Mouse (Mus musculus) liver (tissue): Measurements from ENCODE around the gene Atp8a2.
"Not testable (repeated sequence)": the region's sequence is repeated elsewhere in the genome, so short reads cannot be mapped to it uniquely, and the experiment has no call there.

Source experiments
- DNase-seq: peaks from one replicate; pipeline ENCODE4 v3.0.0-alpha.2; 2020; ENCODE audit warnings: mixed read lengths

The Atp8a2 gene

DNA sequence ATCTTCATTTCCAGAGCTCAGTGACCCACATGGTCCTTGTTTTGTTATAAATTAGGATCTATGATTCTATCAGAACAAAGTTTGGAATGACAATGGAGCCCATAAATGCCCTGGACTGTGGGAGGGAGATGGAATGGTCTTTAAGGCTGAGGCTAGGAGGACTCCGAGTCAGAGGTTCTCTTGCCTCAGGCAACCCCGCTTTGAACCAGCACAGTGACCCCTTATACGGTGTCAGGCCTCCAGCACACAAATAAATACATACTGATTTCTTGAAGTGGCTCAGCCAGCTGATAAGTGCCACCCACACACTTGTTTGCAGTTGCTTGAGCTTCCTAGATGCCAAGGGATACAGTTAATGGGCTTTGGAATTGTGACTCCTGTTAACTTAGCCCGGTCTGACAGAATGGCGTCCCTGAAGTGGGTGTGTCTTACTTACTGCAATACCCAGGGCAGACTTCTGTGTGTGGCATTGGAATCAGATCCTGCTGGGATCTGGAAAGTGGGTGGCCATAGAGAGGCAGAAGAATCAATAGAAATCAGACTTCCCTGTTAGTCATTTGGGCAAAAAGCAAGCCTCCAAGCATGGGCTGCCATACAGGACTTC is 563.6 kb downstream of the Atp8a2 start:
- no peak for DNase-seq

DNA sequence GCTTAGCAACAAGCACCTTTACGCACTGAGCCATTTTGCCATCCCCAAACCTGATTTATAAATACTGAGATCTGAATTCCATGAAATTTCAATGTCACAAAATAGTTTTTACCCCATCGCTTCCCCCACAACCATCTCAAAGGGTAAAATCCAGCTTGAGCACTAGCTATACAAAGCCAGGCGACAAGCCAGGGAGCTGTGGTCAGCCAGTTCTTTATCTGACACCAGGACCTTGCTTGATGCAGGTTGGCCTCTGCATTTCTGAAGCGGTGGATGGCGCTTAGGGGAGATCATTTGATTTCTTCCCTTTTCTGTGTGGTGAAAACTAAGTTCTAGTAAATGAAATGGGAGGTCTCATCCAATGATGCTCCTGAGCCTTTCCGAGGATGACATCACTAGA is 564.9 kb downstream of the Atp8a2 start:
- no peak for DNase-seq

DNA sequence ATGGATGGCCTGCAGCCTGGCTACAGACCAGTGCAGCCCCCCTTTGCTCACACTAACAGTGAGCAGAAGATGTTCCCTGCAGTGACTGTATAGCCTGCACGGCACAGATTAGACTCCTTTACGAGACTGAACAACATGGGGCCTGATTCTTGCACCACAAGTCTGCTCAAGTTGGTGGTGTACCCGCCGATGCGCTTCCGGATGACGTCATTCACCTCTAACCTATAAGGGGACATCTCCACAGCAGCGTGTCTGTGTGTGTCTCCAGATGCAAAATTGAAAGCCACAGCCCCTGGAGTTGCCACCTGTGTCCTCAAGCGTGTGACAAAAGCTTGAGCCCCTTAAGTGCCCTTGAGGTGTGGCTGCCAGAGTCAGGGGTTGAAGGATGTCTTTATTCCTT is 566.9 kb downstream of the Atp8a2 start:
- no peak for DNase-seq

DNA sequence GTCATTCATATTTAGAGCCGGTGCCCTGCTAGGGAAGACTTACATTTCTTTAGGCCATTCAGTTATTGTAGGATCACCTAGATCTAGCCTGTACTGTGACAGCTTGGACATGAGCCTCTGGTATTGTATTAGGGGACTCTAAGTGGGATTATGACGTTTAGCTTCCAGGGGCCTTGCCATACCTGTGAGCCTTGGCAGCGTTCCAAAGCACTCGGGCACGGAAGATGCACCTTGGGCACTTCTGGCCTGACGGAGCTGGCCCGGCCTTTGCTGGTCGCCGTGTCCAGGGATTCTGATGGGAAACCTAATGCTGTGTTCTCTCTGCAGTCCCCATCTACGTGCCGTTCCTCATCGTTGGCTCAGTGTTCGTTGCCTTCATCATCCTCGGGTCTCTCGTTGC is 567.7 kb downstream of the Atp8a2 start:
- DNase-seq, result no peak

DNA sequence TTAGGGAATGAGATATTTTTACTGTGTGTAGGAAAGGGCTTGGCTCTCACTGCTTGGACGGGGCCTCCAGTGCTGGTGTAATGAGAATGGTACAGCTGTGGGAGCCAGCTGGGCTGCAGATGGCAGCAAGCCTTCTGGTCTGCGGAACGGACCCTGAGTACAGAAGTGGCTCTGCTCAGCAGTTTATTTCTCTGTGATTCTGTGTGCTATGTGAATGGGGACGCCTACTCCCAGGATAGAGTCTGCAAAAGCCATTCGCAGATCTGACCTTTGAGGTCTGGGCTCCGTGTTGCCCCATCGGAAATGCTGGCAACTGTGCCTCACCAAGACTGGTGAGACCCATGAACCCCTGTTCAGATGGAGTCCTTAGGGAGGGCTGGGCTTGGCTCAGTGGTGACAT is 569.2 kb downstream of the Atp8a2 start:
- no peak for DNase-seq

DNA sequence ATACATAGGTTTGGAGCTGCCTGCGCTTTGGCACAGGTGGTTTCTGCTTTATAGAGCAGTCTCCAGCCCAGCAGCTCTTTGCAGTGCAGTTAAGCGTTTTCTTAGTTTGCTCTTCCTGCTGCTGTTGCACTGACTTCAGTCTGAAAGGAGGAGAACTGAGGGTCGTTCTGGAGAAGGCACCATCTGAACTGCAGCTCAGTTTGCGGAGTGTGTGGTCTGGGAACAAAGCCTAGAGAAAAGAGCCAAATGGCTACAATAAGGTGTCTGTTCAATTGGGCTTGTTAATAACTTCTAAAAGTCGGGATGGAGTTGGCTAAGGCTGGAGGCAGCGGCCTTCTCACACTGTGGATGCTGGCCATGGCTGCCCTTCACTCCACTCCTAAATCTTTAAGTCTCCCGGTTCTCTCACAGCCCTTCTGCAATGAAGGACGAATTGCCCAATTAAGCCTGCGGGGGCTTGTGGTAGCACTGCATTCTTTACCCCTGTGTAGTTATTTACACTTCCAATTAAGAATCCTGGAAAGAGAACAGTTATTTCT is 569.8 kb downstream of the Atp8a2 start:
- DNase-seq, result no peak

DNA sequence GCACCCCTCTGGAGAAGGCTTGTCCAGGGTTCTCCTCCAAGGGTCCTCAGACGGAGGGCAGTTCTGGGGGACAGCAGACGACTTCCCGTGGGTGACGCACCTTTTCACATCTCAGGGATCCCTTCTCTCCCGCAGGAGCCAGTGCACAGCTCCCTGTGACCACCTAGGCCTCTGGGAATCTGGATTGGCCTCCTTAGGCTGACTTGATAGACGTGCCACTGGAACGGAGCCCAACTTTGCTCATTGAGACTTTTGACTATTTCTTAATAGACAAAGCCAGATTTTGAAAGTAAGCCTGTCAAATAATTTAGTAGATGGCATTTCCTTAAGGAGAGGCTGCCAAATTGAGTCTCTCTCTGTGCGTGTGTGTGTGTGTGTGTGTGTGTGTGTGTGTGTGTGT is 570.3 kb downstream of the Atp8a2 start:
- no peak for DNase-seq

DNA sequence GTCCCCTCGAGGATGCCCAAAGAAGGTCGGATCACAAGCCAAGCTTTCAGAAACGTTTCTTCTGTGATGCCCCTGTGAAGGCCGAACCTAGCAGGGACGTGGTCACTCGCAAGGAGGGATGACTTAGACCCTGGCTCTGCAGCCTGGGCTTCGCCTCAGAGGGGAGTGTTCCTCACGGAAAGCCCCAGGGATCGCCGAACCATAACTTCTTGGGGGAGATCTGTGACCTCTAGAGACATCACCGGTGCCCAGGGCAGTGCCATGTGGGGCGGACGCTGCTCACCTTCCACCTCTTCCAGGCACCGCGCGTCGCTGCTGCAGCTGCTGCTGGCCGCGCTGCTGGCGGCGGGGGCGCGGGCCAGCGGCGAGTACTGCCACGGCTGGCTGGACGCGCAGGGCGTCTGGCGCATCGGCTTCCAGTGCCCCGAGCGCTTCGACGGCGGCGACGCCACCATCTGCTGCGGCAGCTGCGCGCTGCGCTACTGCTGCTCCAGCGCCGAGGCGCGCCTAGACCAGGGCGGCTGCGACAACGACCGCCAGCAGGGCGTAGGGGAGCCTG is 571.1 kb downstream of the Atp8a2 start:
- DNase-seq, result peak; percentile 19

DNA sequence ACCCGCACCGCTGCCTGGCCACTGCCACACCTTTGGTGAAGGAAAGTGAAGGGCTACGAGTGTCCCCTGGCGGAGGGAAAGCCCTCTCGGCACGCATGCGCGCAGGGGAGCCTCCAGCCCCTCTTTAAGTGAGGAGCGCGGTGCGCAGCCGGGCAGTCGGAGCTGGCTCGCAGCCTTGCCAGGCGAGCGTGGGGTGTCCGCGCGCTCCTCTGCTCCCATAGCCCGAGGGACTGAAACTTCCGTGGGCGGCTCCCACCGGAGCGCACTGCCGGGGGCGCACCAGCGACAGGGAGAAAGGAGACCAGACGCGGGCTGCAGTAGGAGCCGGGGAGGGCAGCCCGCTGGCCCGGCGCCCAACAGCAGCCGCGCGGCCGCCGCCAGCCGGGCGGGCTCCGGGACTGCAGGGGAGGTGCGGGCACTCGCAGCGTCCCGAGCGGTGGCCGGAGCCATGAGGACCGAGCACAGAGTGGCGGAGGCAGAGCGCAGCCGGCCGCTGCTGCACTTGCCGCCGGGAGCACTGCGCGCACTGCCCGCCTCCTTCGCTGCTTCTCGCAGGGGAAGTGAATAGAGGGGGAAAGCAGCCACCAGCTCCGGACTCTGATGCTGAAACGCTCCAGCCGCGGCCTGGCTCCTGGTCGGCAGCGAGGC is 571.7 kb downstream of the Atp8a2 start, which contains the start of gene Shisa2:
Shisa2 (plus strand) TSS at position 151 of the 648 bp plus-strand sequence.
- DNase-seq, result peak; percentile 71

DNA sequence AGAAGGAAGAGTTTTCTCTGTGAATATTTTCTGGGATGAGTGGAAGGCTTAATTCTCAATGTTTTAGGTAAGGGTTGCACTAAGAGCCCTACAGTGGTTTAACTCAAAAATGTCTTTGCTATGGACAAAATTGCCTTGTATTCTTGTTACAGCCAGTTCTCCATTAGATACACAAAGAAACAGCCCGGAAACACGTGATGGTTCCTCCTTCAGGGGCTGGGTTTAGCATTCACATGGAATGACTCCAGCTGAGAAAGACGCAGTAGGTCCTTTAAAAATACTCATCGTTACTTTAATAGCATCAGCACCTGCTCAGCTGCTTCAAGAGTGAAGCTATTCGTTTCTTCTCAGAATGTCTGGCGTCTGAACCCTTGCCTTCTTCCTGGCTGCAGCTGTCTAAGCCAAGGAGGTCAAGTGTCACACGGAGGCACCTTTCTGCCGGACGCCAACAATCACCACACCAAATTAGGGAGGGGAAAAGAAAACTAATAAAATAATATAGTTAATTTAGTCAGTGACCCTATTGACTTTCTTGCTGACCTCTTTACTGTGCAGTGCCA is 572.6 kb downstream of the Atp8a2 start:
- DNase-seq, result no peak

DNA sequence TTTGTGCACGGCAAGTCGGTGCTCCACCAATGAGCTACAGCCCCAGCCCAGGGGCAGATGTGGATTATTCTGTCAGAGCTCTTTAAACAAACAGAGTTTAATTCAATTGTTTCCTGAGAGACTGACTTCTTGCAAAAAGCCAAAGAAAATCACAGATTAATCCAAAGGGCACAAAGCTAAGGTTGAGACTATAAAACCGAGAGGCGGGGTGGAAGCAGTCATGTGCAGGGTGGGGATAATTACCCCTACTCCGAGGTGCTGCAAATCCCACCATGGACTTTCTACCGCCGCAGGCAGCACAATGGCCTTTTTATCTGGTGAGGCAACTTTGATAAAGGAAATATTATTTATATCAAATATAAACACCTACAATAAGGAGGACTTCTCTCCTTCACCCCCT is 580.2 kb downstream of the Atp8a2 start:
- no peak for DNase-seq

DNA sequence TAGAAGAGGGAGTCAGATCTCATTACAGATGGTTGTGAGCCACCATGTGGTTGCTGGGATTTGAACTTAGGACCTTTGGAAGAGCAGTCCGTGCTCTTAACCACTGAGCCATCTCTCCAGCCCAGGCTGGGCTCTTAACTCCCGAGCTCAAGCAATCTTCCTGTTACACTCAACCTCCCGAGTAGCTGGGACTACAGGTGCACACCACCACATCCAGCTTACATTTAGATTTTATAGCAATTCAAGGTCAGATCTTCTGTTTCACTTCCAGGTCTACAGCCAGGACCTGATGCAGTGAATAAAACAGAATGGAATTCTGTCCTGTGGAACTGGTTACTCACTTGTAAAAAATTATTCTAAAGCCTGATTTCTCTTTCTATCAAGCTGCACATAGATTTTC is 582.8 kb downstream of the Atp8a2 start:
- DNase-seq, result not testable (repeated sequence)

DNA sequence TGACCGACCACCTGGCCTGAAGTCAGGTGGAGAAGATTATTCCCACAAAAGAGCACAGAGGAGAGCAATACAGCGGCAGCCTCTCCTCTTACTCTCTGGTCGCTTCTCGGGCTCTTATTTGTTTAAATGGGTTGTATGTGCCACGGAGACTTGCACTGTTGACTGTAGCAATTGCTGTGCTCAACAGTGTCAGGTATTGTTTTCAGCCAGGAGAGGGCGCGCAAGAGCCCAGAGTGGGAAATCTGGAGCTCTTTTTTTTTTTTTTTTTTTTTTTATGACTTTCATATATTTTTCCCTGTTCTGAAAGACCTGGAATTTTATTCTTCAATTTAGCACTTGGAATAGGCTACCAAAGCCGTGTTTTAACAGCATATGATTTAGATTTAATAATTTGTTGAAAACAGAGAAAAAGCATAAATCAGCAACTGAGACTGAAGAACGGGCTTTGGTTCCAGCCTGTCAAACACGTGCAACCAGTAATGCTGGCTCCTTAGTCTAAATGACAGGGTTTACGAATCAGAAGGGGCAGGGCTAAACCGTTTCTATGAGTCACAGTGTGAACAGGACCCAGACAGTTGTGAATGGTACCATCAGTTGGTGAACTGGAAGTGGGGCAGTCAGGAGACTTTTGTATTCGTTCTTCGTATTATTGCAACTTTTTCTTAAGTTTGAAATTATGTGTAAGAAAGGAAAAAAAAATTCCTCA is 583.9 kb downstream of the Atp8a2 start:
- peak; percentile 66 for DNase-seq

DNA sequence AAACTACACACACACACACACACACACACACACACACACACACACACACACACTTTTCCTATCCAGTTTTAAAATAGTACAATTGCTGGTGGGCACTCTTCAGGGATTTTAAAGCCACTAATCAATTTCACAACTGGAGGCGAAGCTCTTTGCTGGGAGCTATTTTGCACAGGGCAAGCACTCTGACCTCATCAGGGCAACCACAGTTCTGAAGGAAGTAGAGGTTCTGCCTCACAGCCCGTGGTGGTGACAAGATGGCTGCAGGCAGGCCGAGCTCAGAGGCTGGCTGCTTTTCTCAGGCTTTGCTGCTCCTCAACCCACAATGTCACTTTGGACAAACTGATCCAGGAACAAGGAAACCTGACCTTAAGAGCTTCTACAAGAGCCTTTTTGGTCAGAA is 590.0 kb downstream of the Atp8a2 start:
- DNase-seq, result no peak

DNA sequence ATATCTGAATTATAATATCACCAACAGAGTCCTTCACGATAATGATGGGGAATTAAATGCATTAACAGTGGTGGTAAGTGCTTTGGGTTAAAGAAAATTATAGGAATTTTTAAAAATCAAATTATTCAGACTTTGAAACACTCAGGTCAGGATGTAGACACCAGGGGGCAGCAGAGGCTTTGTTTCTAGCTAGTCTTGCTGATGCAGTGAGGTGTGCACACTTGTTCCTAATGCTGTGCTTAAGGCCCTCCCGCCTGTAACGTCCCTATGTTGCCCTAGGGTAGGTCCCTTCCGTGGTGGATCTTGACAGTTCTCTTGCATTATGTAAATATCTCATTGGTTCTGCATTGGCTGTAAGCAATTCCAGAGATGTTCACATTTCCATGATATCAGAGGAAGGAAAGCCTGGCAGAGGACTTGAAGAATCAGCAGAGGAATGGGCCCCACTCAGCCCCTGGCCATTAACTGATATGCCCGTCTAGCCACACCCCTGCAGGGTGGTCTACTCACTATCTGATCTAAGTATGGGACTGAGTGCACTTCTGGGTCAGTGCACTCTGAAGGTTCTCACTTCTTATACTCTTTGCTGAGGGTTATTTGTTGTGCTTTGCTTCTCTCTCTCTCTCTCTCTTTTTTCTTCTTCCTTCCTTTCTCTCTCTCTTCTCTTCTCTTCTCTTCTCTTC is 591.2 kb downstream of the Atp8a2 start:
- peak; percentile 71 for DNase-seq

DNA sequence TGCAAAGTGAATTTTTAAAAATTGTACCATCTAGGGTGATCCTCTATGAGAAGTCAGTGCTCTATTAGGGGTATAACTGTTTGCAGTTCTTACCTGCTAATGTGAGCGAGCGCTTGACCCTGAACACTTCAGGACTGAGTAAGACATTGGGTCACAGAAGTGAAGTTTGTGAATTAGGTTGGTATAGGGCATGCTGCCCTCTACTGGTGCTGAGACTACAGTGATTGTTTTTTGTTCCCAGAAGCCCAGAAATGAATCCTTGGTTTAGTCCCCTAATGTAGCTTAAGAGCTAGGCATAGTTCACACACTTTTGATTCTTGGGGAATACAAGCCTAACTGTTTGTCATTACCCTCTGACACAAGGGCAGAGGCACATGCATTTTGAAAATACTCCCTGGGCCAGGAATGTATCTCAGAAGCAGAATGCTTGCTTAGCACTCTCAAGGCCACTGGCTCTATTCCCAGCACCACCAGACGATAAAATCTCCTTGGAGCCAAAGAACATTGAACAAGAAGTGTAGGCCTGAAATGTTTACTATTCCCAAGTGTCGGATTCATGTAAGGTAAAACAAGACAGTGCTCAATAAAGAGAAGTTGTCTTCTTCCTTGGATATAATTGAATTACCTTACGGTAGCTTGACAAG is 592.9 kb downstream of the Atp8a2 start:
- no peak for DNase-seq

DNA sequence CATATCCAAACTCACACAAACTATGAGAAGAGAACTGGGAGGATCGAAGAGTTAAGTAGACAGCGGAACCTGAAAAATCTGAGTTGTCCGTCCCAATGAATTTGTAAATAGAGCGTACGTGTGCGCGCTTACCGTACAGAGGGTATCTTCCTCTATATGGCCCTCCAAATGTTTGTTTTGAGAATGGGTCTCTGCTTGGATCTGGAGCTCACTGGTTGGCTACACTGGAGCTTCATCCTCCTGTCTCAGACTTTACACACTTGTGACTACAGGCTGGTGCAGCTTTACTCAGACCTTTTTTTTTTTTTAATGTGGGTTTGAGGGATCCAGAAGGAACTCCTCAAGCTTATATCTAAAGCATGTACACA is 598.7 kb downstream of the Atp8a2 start:
- DNase-seq, result no peak

DNA sequence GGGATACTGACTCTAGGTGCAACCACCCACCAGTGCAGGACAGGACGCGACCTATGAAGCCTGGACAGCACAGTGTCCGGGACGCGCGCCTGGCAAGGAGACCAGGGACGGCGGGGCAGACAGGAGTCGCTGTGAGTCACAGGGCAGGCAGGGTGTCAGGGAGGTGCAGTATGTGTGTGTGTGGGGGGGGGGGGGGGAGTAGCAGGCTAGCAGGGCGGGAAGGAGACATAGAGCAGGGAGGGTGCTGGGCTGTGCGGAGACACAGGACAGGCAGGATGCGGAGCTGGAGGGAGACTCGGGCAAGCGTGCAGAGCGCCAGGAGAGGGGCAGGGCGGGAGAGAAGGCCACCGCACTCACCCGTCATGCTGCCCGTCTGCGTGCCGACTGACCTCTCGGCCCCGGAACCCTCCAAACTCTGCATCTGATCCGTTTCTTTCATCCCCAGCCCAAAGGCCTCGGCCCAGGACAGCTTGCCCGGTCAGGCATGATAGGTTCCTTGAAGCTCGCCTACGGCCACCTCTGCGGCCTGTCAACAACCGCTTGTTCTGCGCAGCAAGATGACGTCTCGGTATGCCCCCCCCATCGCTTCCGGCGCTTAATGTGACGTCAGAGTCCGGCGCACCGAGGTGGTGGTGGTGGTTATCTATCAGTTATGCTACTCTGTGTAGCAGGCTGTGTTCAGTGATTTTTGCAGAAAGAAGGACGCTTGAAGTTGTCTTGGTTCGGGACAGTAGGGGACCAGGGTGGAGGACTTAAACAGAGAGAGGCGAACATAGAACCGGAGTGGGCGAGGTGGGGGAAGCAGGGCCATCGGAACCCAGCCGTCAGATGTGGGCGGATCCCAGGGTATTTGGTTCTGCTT is 599.4 kb downstream of the Atp8a2 start, which contains the start of gene Cdadc1:
Cdadc1 (minus strand) TSS at position 562 of the 862 bp plus-strand sequence.
- DNase-seq, result peak; percentile 93

DNA sequence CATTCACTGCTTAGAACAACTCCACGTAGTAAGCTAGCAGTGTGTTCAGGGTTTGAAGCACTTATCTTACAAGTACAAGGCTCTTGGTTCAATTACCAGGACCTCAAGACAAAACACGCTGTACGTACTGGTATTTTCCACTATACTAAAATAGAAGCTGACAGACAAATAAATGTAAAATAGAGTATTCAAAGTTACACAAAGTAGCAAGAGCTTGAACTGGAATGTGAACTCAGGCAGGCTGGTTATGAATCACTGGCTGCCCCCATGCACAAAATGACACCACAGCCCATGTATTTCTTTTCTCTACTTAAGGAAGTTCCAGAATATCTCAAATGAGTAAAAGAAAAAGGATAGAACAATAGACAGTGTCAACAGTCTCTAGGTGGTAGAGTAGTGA is 602.0 kb downstream of the Atp8a2 start:
- DNase-seq, result no peak

DNA sequence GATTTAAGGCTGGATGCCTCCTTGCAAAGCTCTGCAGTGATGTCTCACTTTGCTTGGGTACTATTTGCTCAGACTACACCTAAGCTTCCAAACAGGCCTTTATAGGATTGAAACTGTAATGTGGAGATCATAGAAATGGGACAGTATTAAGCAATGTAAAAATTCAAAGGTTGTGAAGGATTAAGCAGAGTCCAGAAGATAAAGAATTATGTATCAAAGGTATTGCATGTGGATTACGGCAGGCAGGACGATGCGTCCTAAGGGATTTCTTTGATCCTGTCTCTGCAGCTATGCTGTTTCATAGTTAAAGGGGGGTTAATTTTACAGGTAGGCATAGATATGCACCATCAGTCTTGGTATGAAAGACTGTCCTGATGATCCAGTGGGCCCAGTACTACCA is 604.4 kb downstream of the Atp8a2 start:
- no peak for DNase-seq

DNA sequence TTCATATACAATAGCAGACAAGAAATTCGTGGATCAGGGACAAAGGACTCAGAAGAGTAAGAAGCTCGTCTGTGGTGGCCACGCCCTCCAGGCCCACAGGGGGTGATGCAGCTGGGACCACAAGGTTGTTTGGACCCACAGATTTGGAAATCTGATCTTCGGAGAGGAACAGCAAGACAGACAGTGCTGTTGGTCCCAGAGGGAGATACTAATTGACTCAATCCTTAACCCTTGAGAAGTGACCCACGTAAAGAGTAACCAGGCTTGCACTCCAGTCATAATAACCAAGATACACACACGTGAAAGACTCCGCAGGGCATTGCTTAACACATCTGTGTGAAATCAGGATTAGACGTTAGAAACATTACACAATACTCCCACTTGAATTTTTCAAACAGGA is 605.1 kb downstream of the Atp8a2 start:
- no peak for DNase-seq
